Mouse (Mus musculus) bone marrow macrophage, adult 2 months (primary cell): ENCODE measurements at regions not wholly inside any gene's neighbourhood (a gene's known extent, or its start where the extent isn't known, plus 50 kb on each side); places are given as distances from the start of the nearest gene placed in this dataset.

Source experiments
- H3K27ac ChIP-seq: 2 replicates; pipeline ENCODE4 v1.5.1; 2012; ENCODE audit warnings: low read depth, low read length; ENCODE audit not compliant: insufficient read depth
- H3K4me1 ChIP-seq: 2 replicates; pipeline ENCODE4 v1.6.1; 2012; ENCODE audit warnings: low read length; ENCODE audit not compliant: control insufficient read depth, insufficient read depth
- H3K4me3 ChIP-seq: 2 replicates; pipeline ENCODE4 v1.5.1; 2012; ENCODE audit warnings: mild to moderate bottlenecking, low read length, moderate library complexity; ENCODE audit not compliant: insufficient read depth
- CTCF ChIP-seq: IDR thresholded peaks from 2 replicates; pipeline ENCODE4 v1.5.1; 2012; ENCODE audit warnings: low read depth, mild to moderate bottlenecking, low read length, moderate library complexity
- POLR2A ChIP-seq: IDR thresholded peaks from 2 replicates; pipeline ENCODE4 v1.6.1; 2012; ENCODE audit warnings: mild to moderate bottlenecking, low read depth, low read length, borderline replicate concordance

- Histone ChIP-seq H3K4me3 (no peak overlapping the region), H3K27ac (no peak overlapping the region), H3K4me1 (no peaks in the 10 kb centered on the region)
- TF ChIP-seq POLR2A (no peak), CTCF (no peak)
These were observed 307.7 kb upstream of the Zfp462 start for GRCm38 (mm10) chr4:54636986-54637641.

- TF ChIP-seq CTCF (no peak), POLR2A (no peak)
- H3K4me3 ChIP-seq, result no peak overlapping the region
- no peaks in the 10 kb centered on the region for H3K4me1 ChIP-seq
- H3K27ac ChIP-seq, result no peak overlapping the region
These were observed 298.8 kb upstream of the Zfp462 start for GRCm38 (mm10) chr4:54646033-54646432.

- no peak overlapping the region for H3K4me3 ChIP-seq
- H3K27ac ChIP-seq, result no peak overlapping the region
- no peak for TF ChIP-seq CTCF
- TF ChIP-seq POLR2A, result no peak
- no peaks in the 10 kb centered on the region for H3K4me1 ChIP-seq
These were observed 298.4 kb upstream of the Zfp462 start for GRCm38 (mm10) chr4:54646459-54646858.

- no peaks in the 10 kb centered on the region for H3K4me1 ChIP-seq
- TF ChIP-seq POLR2A, result no peak
- no peak for TF ChIP-seq CTCF
- no peak overlapping the region for H3K27ac ChIP-seq
- H3K4me3 ChIP-seq, result no peak overlapping the region
These were observed 296.6 kb upstream of the Zfp462 start for GRCm38 (mm10) chr4:54648254-54648653.

- Histone ChIP-seq H3K27ac (no peak overlapping the region), H3K4me1 (no peaks in the 10 kb centered on the region), H3K4me3 (no peak overlapping the region)
- TF ChIP-seq POLR2A (no peak), CTCF (no peak)
These were observed 293.2 kb upstream of the Zfp462 start for GRCm38 (mm10) chr4:54651646-54652110.

- no peaks in the 10 kb centered on the region for H3K4me1 ChIP-seq
- H3K4me3 ChIP-seq, result no peak overlapping the region
- H3K27ac ChIP-seq, result no peak overlapping the region
- TF ChIP-seq CTCF, result no peak
- TF ChIP-seq POLR2A, result no peak
These were observed 292.5 kb upstream of the Zfp462 start for GRCm38 (mm10) chr4:54652111-54653021.

GRCm38 (mm10) chr4:54653097-54653776 is 291.6 kb upstream of the Zfp462 start:
- TF ChIP-seq CTCF (no peak), POLR2A (no peak)
- Histone ChIP-seq H3K27ac (no peak overlapping the region), H3K4me1 (no peaks in the 10 kb centered on the region), H3K4me3 (no peak overlapping the region)
